Mouse (Mus musculus) intestine, postnatal 0 days (tissue): Measurements from ENCODE around the gene Khsrp. TPM values are rescaled to one million over a fixed set of nuclear protein-coding genes. Genes with fewer than 3 reads are reported as not detected.

ENCODE experiments used
- ATAC-seq: fragments of 200-750 bp; cut with Nextera tagmentation; 2 replicates; pipeline ENCODE4 v1.8.0; 2017; ENCODE audit warnings: mild to moderate bottlenecking, moderate TSS enrichment, moderate library complexity
- H3K27ac ChIP-seq: fragments of 300-500 bp; sonication (generic); 2 replicates; pipeline ENCODE4 v1.5.1; 2014; ENCODE audit warnings: mild to moderate bottlenecking, low read depth, low read length, moderate library complexity
- H3K27me3 ChIP-seq: fragments of 300-500 bp; sonication (generic); replicated peaks from 2 replicates; pipeline ENCODE4 v1.6.1; 2014; ENCODE audit warnings: low read length, mixed read lengths; ENCODE audit not compliant: control insufficient read depth, insufficient read depth
- H3K36me3 ChIP-seq: fragments of 300-500 bp; sonication (generic); 2 replicates; pipeline ENCODE4 v1.6.1; 2014; ENCODE audit warnings: mild to moderate bottlenecking, moderate library complexity; ENCODE audit not compliant: control insufficient read depth, insufficient read depth
- H3K4me1 ChIP-seq: fragments of 300-500 bp; sonication (generic); replicated peaks from 2 replicates; pipeline ENCODE4 v1.6.1; 2014; ENCODE audit warnings: antibody characterized with exemption, low read length, mixed read lengths; ENCODE audit not compliant: control insufficient read depth, insufficient read depth
- H3K4me2 ChIP-seq: fragments of 300-500 bp; sonication (generic); replicated peaks from 2 replicates; pipeline ENCODE4 v1.6.1; 2014; ENCODE audit warnings: low read depth, mild to moderate bottlenecking, moderate library complexity
- H3K4me3 ChIP-seq: fragments of 300-500 bp; sonication (generic); 2 replicates; pipeline ENCODE4 v1.5.1; 2014; ENCODE audit warnings: low read depth, low read length
- H3K9ac ChIP-seq: fragments of 300-500 bp; sonication (generic); 2 replicates; pipeline ENCODE4 v1.6.1; 2014; ENCODE audit warnings: mild to moderate bottlenecking, low read depth, low read length
- H3K9me3 ChIP-seq: fragments of 300-500 bp; sonication (generic); 2 replicates; pipeline ENCODE4 v1.6.1; 2016; ENCODE audit warnings: mixed run types; ENCODE audit not compliant: control insufficient read depth
- CTCF ChIP-seq: sonication (generic); IDR thresholded peaks from 2 replicates; pipeline ENCODE4 v1.5.1; 2016; ENCODE audit warnings: low read depth, mild to moderate bottlenecking, control low read depth, antibody characterized with exemption, moderate library complexity
- WGBS: fragments of 180-500 bp; shearing (Covaris S2); extraction: QIAGEN DNeasy Blood & Tissue Kit; methylation state at CpG from one replicate; pipeline ENCODE4 v1.1.7; 2014; 5-methylcytosine and 5-hydroxymethylcytosine counted together
- polyA plus RNA-seq: library from polyadenylated mRNA; unstranded; fragments of >200 nt; fragmentation: Nextera tagmentation; extraction: Ambion mirVana; gene quantifications from 2 replicates; pipeline ENCODE4 v1.2.1, GENCODE M21; 2015

Gene Khsrp
- polyA plus RNA-seq, 1 experiment from 2014 or later, result 18.8 TPM

DNA sequence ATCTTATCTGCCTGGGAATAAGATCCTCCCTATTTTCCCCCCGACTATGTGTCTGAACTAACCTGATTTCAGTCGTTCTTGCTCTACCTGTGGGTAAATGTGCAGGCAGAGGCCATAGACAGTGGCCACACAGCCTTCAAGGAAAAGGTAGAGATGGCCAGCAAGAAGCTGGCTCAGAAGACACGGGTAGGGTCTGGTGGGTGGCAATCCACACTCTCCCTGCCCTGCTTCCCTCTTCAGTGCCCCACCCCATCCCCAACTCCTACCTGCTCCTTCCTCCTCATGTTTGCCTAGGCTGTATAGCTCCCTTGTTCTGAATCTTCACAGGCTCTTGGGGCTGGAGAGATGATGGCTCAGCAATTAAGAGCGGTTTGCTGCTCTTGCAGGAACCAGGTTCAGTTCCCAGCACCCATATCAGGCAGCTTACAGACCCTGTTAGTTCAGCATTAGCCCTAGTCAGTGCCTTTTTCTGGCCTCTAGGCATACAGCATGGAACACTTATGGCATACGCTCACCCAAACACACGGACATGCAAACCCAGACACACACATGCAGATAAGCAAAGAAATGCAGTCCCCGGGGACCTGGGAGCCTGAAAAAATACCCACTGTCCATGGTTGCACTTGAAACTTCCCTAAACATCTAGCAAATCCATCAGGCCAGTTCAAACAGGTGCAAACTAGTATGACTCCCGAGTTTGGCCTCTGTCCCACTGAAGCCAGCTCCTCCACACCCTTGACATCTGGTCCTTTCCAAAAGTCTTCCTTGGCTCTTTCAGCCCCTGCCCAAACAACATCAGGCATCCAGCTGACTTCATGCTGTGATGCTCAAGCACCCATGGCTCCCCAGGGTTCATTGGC lies 54.6 kb downstream of the Khsrp start:
- H3K4me1 ChIP-seq, result peaks cover 3% of the 10 kb centered on the region; the same call in 1 of the 2 replicates
- H3K9me3 ChIP-seq, result no peaks in the 10 kb centered on the region
- H3K27ac ChIP-seq, result no peak overlapping the region
- no peak for ATAC-seq
- no peak overlapping the region for H3K9ac ChIP-seq
- no peak for TF ChIP-seq CTCF
- no peaks in the 10 kb centered on the region for H3K27me3 ChIP-seq
- 58% methylated on average over 8 of the region's 8 CpGs for WGBS
- no peak overlapping the region for H3K4me3 ChIP-seq
- H3K36me3 ChIP-seq, result no peaks in the 10 kb centered on the region
- no peak overlapping the region for H3K4me2 ChIP-seq

- H3K36me3 ChIP-seq, result no peaks in the 10 kb centered on the region
- H3K9ac ChIP-seq, result no peak overlapping the region
- no peak for ATAC-seq
- no peak overlapping the region for H3K4me3 ChIP-seq
- H3K27me3 ChIP-seq, result no peaks in the 10 kb centered on the region
- 64% methylated on average over 3 of the region's 3 CpGs for WGBS
- H3K9me3 ChIP-seq, result no peaks in the 10 kb centered on the region
- no peak overlapping the region for H3K27ac ChIP-seq
- no peak overlapping the region for H3K4me2 ChIP-seq
- H3K4me1 ChIP-seq, result peaks cover 3% of the 10 kb centered on the region; the same call in 1 of the 2 replicates
- no peak for TF ChIP-seq CTCF
Observed at GRCm38 (mm10) chr17:56975391-56975790, 55.9 kb downstream of the Khsrp start.

- no peak overlapping the region for H3K27ac ChIP-seq
- WGBS, result 35% methylated on average over 5 of the region's 5 CpGs
- H3K9ac ChIP-seq, result no peak overlapping the region
- H3K9me3 ChIP-seq, result no peaks in the 10 kb centered on the region
- peaks cover 3% of the 10 kb centered on the region; the same call in 1 of the 2 replicates for H3K4me1 ChIP-seq
- no peaks in the 10 kb centered on the region for H3K36me3 ChIP-seq
- ATAC-seq, result no peak
- H3K4me2 ChIP-seq, result no peak overlapping the region
- H3K27me3 ChIP-seq, result no peaks in the 10 kb centered on the region
- TF ChIP-seq CTCF, result no peak
- no peak overlapping the region for H3K4me3 ChIP-seq
Observed at GRCm38 (mm10) chr17:56974708-56975240, 56.5 kb downstream of the Khsrp start.

DNA sequence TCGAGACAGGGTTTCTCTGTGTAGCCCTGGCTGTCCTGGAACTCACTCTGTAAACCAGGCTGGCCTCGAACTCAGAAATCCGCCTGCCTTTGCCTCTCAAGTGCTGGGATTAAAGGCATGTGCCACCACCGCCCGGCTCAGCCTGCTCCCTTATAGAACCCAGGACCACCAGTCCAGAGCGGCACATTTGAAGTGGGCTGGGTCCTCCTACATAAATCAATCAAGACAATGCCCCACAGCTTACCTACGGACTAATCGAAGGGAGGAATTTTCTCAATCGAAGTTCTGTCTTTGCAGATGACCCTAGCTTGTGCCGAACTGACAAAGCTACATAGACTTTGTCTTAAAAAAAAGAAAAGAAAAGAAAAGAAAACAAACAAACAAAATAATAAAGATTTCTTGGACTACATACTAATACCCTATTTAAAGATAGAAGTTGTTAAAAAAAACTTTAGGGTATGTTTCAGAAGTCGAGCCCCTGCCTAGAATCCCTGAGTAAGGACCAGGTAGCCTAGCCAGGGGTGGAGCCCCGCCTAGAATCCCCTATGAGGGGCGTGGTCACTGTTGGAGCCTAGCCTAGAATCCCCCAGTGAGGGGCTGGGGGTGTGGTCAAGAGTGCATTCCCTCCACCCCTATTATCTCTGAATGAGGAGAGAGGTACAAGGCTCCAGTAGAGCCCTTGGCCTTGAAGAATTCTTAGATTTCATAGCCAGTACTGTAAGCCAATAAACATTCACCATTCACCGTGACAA lies 57.2 kb downstream of the Khsrp start:
- no peak overlapping the region for H3K27ac ChIP-seq
- H3K9ac ChIP-seq, result no peak overlapping the region
- H3K9me3 ChIP-seq, result no peaks in the 10 kb centered on the region
- H3K27me3 ChIP-seq, result no peaks in the 10 kb centered on the region
- no peak for ATAC-seq
- TF ChIP-seq CTCF, result no peak
- H3K4me2 ChIP-seq, result no peak overlapping the region
- peaks cover 3% of the 10 kb centered on the region; the same call in 1 of the 2 replicates for H3K4me1 ChIP-seq
- no peaks in the 10 kb centered on the region for H3K36me3 ChIP-seq
- H3K4me3 ChIP-seq, result no peak overlapping the region
- 65% methylated on average over 13 of the region's 14 CpGs for WGBS

Other genes starting within 250 kb of the Khsrp start
- 1.4 and 1.6 TPM in 2 replicates for gene Rfx2, start 200.5 kb downstream of the Khsrp start, polyA plus RNA-seq
- gene Acsbg2, start 157.1 kb downstream of the Khsrp start, polyA plus RNA-seq, result not detected in 2 replicates
- gene 1700061G19Rik, start 156.0 kb downstream of the Khsrp start, polyA plus RNA-seq, result 0.23 and 0.30 TPM in 2 replicates
- 10.5 and 11.9 TPM in 2 replicates for gene Mllt1, start 96.1 kb downstream of the Khsrp start, polyA plus RNA-seq
- gene Acer1, start 49.4 kb downstream of the Khsrp start, polyA plus RNA-seq, result 0.44 and 0.65 TPM in 2 replicates
- gene Clpp, start 41.2 kb downstream of the Khsrp start, polyA plus RNA-seq, result 77.5 and 78.0 TPM in 2 replicates
- gene Alkbh7, start 34.2 kb downstream of the Khsrp start, polyA plus RNA-seq, result 25.7 and 28.7 TPM in 2 replicates
- not detected in 2 replicates for gene Pspn, start 31.5 kb downstream of the Khsrp start, polyA plus RNA-seq
- 43.3 and 43.5 TPM in 2 replicates for gene Gtf2f1, start 20.2 kb downstream of the Khsrp start, polyA plus RNA-seq
- 0.22 and 0.25 TPM in 2 replicates for gene Gm17949, start 20.1 kb downstream of the Khsrp start, polyA plus RNA-seq
- gene Slc25a41, start 10.1 kb upstream of the Khsrp start, polyA plus RNA-seq, result not detected in 2 replicates
- 121 and 130 TPM in 2 replicates for gene Crb3, start 27.6 kb upstream of the Khsrp start, polyA plus RNA-seq
- 4.8 and 5.1 TPM in 2 replicates for gene Slc25a23, start 28.3 kb upstream of the Khsrp start, polyA plus RNA-seq
- 5.2 and 5.3 TPM in 2 replicates for gene Dennd1c, start 47.0 kb upstream of the Khsrp start, polyA plus RNA-seq
- gene Tubb4a, start 56.3 kb upstream of the Khsrp start, polyA plus RNA-seq, result 12.6 and 14.6 TPM in 2 replicates
- gene Tnfsf9, start 73.8 kb upstream of the Khsrp start, polyA plus RNA-seq, result 1.2 and 1.6 TPM in 2 replicates
- gene Cd70, start 118.3 kb upstream of the Khsrp start, polyA plus RNA-seq, result not detected in 2 replicates
- 0.10 and 0.12 TPM in 2 replicates for gene Tnfsf14, start 162.7 kb upstream of the Khsrp start, polyA plus RNA-seq
- 19.5 TPM in 2 replicates for gene C3, start 196.6 kb upstream of the Khsrp start, polyA plus RNA-seq
- gene Gpr108, start 216.9 kb upstream of the Khsrp start, polyA plus RNA-seq, result 14.7 and 16.2 TPM in 2 replicates
- gene Trip10, start 217.9 kb upstream of the Khsrp start, polyA plus RNA-seq, result 26.3 and 31.6 TPM in 2 replicates
- 1.1 and 1.5 TPM in 2 replicates for gene Vav1, start 247.6 kb upstream of the Khsrp start, polyA plus RNA-seq